Mouse (Mus musculus): ENCODE measurements at regions not wholly inside any gene's neighbourhood (a gene's known extent, or its start where the extent isn't known, plus 50 kb on each side); places are given as distances from the start of the nearest gene placed in this dataset.

- DNase-seq, result no peak
Measured at GRCm38 (mm10) chr11:18399561-18399960, 445.9 kb upstream of the Etaa1 start.

GRCm38 (mm10) chr11:18396397-18396796 lies 442.7 kb upstream of the Etaa1 start:
- no peak for DNase-seq

- DNase-seq, result no peak
Measured at GRCm38 (mm10) chr11:18395631-18396030, 442.0 kb upstream of the Etaa1 start.

GRCm38 (mm10) chr11:18372813-18373332 lies 419.2 kb upstream of the Etaa1 start:
- DNase-seq, result no peak

GRCm38 (mm10) chr11:18371304-18371703 lies 417.6 kb upstream of the Etaa1 start:
- no peak for DNase-seq

GRCm38 (mm10) chr11:18370861-18371260 lies 417.2 kb upstream of the Etaa1 start:
- DNase-seq, result no peak

GRCm38 (mm10) chr11:18354866-18355265 lies 401.2 kb upstream of the Etaa1 start:
- DNase-seq, result no peak

GRCm38 (mm10) chr11:18354156-18354555 lies 400.5 kb upstream of the Etaa1 start:
- DNase-seq, result no peak

- DNase-seq, result no peak
Measured at GRCm38 (mm10) chr11:18347841-18348240, 394.2 kb upstream of the Etaa1 start.

- no peak for DNase-seq
Measured at GRCm38 (mm10) chr11:18313510-18314301, 360.0 kb upstream of the Etaa1 start.

GRCm38 (mm10) chr11:18296194-18297125 lies 342.8 kb upstream of the Etaa1 start:
- DNase-seq, result no peak

GRCm38 (mm10) chr11:18278585-18279136 lies 325.0 kb upstream of the Etaa1 start:
- DNase-seq, result no peak

GRCm38 (mm10) chr11:18272392-18272791 lies 318.7 kb upstream of the Etaa1 start:
- no peak for DNase-seq

GRCm38 (mm10) chr11:18266161-18266560 lies 312.5 kb upstream of the Etaa1 start:
- no peak for DNase-seq

- DNase-seq, result no peak
Measured at GRCm38 (mm10) chr11:18262901-18263300, 309.2 kb upstream of the Etaa1 start.

GRCm38 (mm10) chr11:18249236-18249635 lies 295.6 kb upstream of the Etaa1 start:
- no peak for DNase-seq

GRCm38 (mm10) chr11:18216762-18217161 lies 263.1 kb upstream of the Etaa1 start:
- no peak for DNase-seq

- DNase-seq, result no peak
Measured at GRCm38 (mm10) chr11:18173028-18173427, 219.4 kb upstream of the Etaa1 start.

GRCm38 (mm10) chr11:18171207-18171776 lies 217.6 kb upstream of the Etaa1 start:
- DNase-seq, result no peak

GRCm38 (mm10) chr11:18165609-18166347 lies 212.1 kb upstream of the Etaa1 start:
- no peak for DNase-seq

- no peak for DNase-seq
Measured at GRCm38 (mm10) chr11:18164025-18164423, 210.3 kb upstream of the Etaa1 start.
